Mouse (Mus musculus) urinary bladder, postnatal 36 days (tissue): ENCODE measurements at regions not wholly inside any gene's neighbourhood (a gene's known extent, or its start where the extent isn't known, plus 50 kb on each side); places are given as distances from the start of the nearest gene placed in this dataset.

Experiments
- DNase-seq, 2 experiments: peaks; one replicate each; pipeline ENCODE4 v3.0.0; 2022; ENCODE audit warnings: low spot score in 2 of 2, mixed read lengths in 1 of 2

DNA sequence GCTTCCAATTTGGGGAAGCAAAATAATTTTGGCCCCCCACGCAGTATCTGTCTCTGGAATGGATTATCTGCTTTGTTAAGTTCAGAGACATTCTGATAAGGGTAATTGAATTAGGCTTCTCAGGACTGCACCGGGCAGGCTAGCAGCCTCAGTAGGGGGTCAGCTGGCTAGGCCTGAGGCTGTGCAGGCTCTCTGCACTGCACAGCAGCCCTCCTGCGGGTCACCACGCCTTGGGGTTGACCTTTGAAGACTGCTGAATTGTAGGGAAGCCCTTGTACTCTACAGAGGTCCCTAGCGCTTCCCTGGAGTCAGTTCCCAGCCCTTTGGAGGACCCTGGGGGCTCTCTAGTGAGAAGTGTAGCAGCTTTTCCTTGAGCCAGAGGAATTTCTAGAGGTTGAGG is 78.5 kb upstream of the Six2 start:
- DNase-seq = no peak

DNA sequence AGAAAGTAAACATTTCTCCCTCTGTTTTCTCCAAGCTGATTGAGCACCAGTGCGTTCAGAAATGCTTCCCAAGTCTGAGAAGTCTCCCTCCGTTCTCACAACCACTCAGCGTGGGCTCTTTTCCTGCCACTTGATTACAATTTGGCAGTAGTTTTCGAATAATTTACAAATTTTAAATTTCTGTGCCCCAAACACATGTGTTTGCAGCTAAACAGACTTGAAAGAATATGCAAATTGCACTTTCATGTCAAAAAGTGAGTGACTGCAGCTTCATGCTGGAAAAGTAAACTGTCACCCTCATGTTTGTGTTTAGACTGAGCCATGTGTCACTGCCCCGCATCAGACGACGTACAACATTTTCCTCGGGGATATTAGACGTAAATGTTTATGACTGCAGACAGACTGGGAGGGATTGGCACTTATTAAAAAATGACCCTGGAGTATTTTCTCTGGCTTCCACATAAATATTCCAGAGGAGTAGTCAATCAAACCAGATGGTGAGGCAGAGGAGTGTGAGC is 70.6 kb upstream of the Six2 start:
- no peak for DNase-seq

DNA sequence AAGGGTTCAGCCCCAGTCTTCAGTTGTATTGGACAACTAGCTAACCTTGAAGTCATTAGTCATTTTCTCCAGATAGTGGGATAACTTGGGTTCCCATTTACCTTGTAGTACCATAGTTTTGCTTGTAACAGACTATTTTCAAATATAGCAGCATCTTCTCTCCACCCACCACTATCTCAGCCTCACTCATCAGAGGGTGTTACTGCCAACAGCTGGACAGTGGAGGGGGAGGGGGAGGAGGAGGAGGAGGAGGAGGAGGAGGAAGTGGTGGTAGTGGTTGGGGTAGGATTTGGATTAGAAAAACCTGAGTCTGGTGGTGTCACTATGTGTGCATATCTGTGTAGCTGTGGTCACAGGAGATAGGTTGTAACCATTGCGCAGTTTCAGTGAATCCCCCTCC is 69.6 kb upstream of the Six2 start:
- no peak for DNase-seq

DNA sequence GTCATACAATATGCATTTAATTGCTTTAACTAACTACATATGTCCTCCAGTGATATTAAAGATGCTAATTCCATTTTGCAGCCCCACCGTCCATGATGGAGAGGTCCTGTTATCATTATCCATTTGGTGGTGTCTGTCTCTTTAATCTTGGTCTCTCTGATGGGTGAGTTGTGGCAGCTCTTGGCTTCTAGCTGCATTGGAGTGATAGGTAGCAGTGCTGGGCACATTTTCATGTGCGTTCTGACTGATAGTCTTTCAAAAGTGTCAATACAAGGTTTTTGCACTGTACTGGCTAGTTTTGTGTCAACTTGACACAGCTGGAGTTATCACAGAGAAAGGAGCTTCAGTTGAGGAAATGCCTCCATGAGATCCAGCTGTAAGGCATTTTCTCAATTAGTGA is 67.5 kb upstream of the Six2 start:
- no peak for DNase-seq

DNA sequence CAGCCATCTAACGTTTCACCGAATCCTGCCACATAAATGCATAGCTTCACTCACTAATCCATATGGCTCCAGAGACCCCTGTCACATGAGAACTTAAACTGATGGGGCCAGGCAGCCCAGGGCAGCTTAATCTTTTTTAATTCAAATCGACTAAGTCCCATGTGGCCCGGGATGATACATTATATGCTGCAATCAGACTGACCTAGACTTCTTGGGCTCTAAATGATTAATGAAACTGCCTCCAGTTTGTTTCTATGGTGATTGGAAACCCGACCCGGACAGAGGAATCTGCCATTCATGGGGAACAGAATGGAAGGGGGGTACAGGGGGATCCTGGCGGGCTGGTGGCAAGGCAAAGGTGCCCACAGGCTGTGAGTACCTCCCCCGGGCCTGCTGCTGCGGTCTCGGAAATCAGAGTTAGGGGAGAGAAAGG is 60.6 kb upstream of the Six2 start:
- no peak for DNase-seq

DNA sequence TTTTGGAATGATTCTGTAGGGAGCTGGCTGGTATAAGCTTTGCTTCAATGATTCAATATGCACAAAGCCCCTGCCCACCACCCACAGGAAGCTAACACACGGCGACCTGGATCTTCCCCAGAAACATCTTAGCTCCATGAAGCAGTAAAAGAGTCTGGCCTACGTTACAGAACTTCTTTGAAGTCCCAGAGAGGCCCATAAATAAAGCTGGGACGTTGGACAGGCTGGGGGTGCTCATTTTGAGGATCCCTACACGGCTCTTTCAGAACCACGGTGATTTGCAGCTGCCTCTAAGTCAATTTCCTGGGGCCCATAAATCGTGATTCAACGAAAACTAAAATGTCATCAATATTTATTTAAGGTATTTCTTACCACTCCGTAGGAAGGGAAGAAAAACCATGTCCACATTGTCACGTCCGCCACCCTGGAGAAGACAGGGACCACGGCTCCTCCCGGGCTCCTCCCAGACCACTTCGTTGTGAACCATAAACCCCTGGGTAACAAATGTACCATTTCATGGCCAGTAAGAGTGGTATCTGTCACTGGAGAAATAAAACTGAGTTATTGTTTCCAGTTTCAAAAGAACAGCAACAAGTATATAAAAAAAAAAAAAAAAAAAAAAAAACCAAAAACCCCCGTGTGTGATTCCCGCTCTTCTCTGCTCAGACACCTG is 60.0 kb upstream of the Six2 start:
- DNase-seq = no peak
